Mouse (Mus musculus) erythroblast, adult 5-6 weeks (primary cell): Measurements from ENCODE around the gene Ffar1. TPM values are rescaled to one million over a fixed set of nuclear protein-coding genes. Genes with fewer than 3 reads are reported as not detected.

Experiments used
- ATAC-seq: replicated peaks from 2 replicates; pipeline ENCODE4 v1.8.0; 2016; ENCODE audit warnings: moderate number of reproducible peaks, mild to moderate bottlenecking, moderate TSS enrichment, inconsistent platforms; ENCODE audit not compliant: poor library complexity, low FRiP score, severe bottlenecking
- total RNA-seq, 2 experiments: library from RNA; stranded (forward) in 1 of 2; stranded (reverse) in 1 of 2; fragments of 150-400 nt in 1 of 2; fragments of 200-764, 138-1000 nt in 1 of 2; gene quantifications; 2 replicates each; pipeline versions ENCODE4 v1.2.3 to v1.2.4; 2015 to 2017; ENCODE audit warnings: low replicate concordance in 2 of 2

Gene Ffar1
- total RNA-seq (2015; ENCODE audit: low replicate concordance), result not detected in 2 replicates
- total RNA-seq (2017; ENCODE audit: low replicate concordance), result not detected in 2 replicates

GRCm38 (mm10) chr7:30861464-30861863, at the start of gene Ffar1:
TSS of gene Ffar1 (minus strand) at chr7:30861564.
- no peak for ATAC-seq

- ATAC-seq, result no peak
These were observed 48.4 kb upstream of the Ffar1 start for GRCm38 (mm10) chr7:30909773-30910172.

DNA sequence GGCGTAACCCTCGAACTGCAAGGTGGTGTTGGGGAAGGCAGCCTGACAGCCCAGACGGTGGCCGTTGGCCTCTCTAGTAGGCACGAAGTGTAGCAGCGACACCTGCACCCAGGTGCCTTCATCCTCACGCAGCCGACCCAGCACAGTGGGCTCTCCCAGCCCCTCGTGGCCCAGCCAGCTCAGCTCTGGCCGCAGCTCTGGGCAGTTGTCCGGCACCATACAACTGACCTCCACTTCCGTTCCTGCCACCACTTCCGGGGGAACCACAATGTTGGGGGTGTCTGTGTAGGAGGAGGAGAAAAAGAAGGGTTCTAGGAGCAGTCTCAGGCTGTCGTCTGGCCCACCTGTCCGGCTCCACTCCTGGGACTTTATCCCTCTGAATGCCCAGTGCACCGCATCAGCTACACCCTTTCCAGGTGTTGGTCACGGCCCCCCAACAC, 47.6 kb upstream of the Ffar1 start:
- no peak for ATAC-seq

DNA sequence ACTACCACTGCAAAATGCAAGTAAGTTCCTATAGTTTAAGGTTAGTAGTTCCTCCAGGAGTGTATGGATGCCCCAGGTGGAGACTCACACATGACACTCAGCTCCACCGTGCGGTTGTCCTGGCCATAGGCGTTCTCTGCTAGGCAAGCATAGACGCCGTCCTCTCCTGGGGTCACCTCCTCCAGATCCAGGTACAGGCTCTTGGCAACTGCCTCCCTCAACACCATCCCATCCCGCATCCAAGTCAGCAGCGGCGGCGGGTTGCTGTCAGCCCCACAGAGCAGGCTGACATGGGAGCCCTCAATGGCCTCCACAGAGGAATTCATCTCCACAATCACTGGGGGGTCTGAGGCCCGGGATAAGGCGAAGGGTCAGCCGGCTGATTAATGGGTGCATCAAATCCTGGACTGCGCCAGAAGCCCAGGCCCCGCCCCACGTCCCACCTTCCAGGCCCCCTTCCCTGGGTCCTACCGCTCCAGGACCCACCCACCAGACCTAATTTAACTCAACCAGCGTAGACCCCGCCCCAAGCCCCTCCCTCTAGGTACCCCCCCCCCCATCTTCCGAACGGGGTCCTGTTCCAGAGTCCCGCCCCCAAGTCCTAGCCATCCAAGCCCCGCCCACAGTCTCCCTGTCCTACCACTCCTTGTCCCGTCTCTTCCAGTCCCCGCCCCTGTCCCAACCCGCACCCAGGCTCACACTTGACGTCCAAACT, 47.1 kb upstream of the Ffar1 start:
- no peak for ATAC-seq

DNA sequence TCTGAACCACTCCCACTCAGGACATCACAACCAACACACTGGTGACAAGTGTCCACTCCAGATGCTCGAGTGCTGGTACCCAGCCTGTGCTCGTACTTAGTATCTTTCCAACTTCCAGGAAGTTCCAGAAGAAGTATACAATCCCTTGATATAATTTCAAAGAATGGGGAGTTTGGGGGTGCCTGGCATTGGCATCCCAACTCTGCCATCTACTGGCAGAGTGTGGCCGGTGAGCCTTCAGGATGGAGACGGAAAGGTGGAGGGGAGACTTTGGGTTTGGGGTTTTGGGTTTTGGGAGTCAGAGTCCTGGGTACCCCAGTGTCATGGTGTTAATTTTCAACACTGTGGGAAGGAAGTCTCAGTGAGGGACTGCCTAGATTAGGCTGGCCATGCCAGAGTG, 42.7 kb upstream of the Ffar1 start:
- no peak for ATAC-seq

- ATAC-seq, result no peak
These were observed 33.9 kb upstream of the Ffar1 start for GRCm38 (mm10) chr7:30895217-30895616.

DNA sequence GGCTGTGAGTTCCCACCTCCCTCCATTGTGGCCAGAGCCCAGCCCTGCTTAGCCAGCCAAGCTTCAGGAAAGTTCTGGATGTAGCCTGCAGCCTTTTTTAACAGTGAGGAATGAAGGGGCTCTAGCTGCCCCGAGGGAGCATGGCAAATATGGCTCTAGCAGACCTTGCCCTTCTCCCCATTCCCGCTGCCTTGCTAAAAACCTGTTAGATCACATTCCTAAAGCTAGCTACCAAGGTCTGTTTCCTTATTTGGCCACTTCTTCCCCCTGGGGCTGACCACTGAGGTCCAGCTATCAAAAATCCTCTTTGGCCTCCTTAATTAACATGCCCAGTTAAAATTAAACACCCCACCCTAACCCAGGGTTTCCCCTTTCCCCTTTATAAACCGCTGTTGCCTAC, 31.2 kb upstream of the Ffar1 start:
- no peak for ATAC-seq

DNA sequence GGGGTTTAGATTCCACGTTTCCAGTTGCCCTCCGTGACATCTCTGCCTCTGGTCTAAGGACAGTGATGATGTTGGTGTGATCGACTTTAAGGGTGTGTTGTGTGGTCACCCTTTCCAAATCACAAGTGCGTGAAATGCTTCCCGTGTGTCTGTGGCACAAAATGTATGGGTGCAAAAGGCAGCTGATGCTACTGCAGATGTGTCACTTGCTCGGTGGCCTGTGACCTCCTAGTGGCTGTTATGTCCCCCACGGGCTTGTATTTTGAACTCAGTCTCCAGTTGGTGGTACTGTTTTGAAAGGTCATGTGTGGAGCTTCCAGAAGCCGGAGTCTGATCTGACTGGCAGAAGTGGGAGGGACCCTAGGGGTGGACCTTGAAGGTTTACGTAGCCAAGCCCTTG, 30.4 kb upstream of the Ffar1 start:
- ATAC-seq, result no peak

GRCm38 (mm10) chr7:30890681-30891080, 29.3 kb upstream of the Ffar1 start:
- no peak for ATAC-seq

DNA sequence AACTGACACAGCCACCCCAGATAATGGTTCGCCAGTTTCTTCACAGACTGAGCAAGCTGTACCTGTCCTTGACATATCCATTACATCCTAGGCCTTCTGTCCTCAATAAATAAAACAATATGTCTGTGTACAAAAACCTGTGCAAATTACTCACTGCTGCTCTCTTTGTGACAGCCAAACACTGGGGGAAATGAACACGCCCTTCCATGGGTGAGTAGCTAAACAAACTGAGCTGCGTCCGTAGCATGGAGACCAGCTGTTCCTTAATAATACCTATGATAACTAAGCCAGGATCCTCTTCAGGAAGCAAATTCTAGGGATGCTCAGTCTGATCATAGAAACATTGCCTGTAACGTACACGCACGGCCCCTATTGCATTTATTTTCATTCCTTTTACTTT, 27.4 kb upstream of the Ffar1 start:
- no peak for ATAC-seq

GRCm38 (mm10) chr7:30887568-30888188, 26.3 kb upstream of the Ffar1 start:
- no peak for ATAC-seq

- ATAC-seq, result no peak
These were observed 25.5 kb upstream of the Ffar1 start for GRCm38 (mm10) chr7:30886852-30887251.

GRCm38 (mm10) chr7:30884047-30884446, 22.7 kb upstream of the Ffar1 start:
- ATAC-seq, result no peak

- no peak for ATAC-seq
These were observed 20.0 kb upstream of the Ffar1 start for GRCm38 (mm10) chr7:30881367-30881766.

- no peak for ATAC-seq
These were observed 18.8 kb upstream of the Ffar1 start, which contains the start of gene Cd22 for GRCm38 (mm10) chr7:30880176-30880575. TSS of gene Cd22 (minus strand) at chr7:30880342.

DNA sequence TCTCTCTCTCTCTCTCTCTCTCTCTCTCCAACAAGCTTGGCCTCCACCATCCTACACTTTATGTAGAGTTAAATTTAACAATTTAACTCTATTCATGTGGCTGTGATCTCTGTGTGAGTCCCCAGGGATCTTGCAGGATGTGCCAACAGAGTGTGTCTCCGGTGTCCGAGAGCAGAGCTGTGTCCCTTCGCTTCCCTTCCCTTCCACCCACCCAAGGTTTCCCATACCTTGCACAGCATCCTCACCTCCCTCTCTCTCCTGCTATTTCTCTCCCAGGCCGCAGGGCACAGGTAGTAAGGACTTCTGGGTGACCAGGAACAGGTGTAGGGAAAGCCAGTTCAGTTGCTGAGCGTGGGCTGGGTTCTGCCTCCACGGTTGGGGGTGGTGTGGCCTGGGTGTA, 17.6 kb upstream of the Ffar1 start:
- no peak for ATAC-seq

GRCm38 (mm10) chr7:30873083-30873482, 11.7 kb upstream of the Ffar1 start:
- ATAC-seq, result no peak

DNA sequence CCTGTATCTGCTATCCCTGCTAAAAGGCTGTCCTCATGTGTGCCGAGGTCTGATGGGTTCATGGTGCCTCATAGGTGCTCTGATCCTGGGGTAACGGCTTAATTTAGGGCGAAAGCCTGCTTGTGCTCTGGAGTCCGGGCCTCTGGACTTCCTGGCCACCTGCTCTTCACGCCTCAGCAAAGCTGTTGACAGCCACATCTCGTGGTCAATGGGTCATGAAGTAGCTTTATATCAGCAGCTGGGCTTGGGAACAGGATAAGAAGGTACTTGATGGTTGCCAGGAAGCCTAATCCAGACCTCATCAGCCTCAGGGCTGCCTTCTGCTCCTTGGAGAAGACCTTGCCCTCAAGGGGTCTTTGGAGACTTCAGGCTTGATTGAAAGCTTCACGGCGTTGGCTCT, 2.0 kb upstream of the Ffar1 start:
- no peak for ATAC-seq

DNA sequence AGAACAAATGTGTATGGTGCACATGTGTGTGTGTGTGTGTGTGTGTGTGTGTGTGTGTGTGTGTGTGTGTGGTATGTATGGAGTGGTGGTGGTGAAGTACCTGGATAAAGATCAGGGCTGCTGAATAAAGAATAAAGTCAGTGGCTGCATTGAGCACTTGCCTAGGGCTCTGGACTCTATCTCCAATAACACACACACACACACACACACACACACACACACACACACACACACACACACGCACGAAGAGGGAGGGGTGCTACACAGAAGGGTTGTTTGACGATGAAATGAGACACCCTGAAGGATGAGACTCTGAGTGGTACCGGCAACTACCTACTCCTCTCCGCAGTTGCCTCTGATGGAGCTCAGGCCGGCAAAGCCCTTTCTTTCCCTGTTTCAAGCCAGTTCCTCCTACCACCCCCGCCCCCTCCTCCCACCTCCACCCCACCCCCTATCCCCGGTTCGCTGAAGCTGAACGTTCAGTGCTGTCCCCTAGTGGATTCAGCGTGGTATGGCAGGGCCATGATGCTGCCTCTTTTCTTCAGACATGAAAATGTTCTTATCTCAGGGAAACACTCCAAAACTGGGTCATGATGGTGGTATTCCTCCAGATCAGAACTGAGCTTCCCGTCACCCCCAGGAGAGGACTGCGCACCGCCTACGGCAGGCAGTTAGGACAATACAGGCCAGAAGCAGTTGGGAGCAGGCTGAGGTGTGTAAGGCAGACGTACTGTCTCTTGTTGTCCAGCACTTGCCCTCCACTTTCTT, 1.5 kb downstream of the Ffar1 start:
- ATAC-seq, result no peak

DNA sequence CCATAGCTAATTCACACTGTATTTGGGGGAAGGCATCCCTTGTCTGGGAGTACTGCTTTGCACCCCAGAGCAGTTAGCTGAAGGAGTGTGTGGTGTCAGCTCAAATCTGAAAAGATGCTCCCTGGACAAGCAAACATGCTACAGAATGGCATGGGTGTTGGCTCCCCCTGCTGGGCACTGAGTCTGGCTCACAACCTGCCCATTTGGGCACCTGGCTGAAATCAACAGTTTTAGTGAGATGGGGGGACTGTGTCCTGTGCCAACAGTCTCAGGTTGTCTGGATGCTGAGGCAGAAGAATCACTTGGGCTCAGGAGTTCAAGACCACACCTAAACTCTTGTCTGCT, 2.1 kb downstream of the Ffar1 start:
- 0 out of 2 replicates have a peak, but pooled peaks have one; percentile 25 for ATAC-seq

GRCm38 (mm10) chr7:30857746-30858145, 3.6 kb downstream of the Ffar1 start:
- ATAC-seq, result no peak
